5 mouse cellular contexts compared by ENCODE assay signal in the genomic region with DNA sequence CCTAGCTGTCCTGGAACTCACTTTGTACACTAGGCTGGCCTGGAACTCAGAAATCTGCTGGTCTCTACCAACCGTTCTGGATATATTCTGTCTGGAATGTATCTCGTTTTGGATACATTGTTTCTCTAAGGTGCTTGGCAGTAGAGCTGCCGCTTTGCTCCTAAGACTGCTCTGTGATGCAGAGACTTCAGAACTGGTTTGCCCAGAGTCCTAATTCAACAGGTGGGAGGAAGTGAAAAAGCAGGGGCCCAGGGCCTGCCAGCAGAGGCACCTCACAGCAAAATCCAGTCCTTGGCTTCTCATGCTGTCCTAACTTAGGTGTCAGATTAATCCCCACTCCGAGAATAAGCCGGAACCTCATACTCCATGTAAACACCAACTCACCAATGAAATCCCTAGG.
"Had no signal": no experiment of that assay in that cellular context is flagged by ENCODE, and none has a peak within 500 bp of the region (broad histone marks: within the 10 kb centered on the region; RNA-seq: fewer than 3 reads in every experiment).

No protein-coding gene starts in this region.

- DNase-seq: kidney, adult 18-20 months; kidney, postnatal 10 days; kidney, postnatal 4 days; lung, adult 2 months; lung, postnatal 10 days had no signal
